Mouse (Mus musculus): Measurements from ENCODE around the gene Zdhhc18. TPM values are rescaled to one million over a fixed set of nuclear protein-coding genes. Genes with fewer than 3 reads are reported as not detected.
"Not testable (repeated sequence)": the region's sequence is repeated elsewhere in the genome, so short reads cannot be mapped to it uniquely, and the experiment has no call there.

The Zdhhc18 gene
- total and polyA plus RNA-seq, 3 experiments, result 4.4 to 11.6 (median 9.6) TPM

- no peaks in the 10 kb centered on the region for H3K27me3 ChIP-seq (ENCODE audit: insufficient read depth, low read length)
- H3K4me1 ChIP-seq (ENCODE audit: insufficient read depth, low read depth, low read length), result peaks cover 33% of the 10 kb centered on the region
- no peak overlapping the region for H3K4me3 ChIP-seq (ENCODE audit: low read depth, low read length)
- ATAC-seq (ENCODE audit: extremely low read depth, insufficient number of reproducible peaks, low FRiP score, poor library complexity, severe bottlenecking) (no peak), DNase-seq (ENCODE audit: low spot score) (no peak)
- no peaks in the 10 kb centered on the region for H3K36me3 ChIP-seq (replicated peaks)
- H3K9me3 ChIP-seq (replicated peaks), result no peaks in the 10 kb centered on the region
- no peak for TF ChIP-seq GATA2 (IDR thresholded peaks at IDR 0.05; ENCODE audit: borderline replicate concordance, low read depth, low read length)
Observed at GRCm38 (mm10) chr4:133652746-133653145, 2.8 kb upstream of the Zdhhc18 start.

- no peak for TF ChIP-seq GATA1 (IDR thresholded peaks at IDR 0.05; ENCODE audit: borderline replicate concordance, low read length)
- Histone ChIP-seq H3K4me3 (ENCODE audit: low read depth, low read length) (no peak overlapping the region), H3K4me1 (ENCODE audit: insufficient read depth, low read depth, low read length) (peaks cover 26% of the 10 kb centered on the region), H3K27me3 (ENCODE audit: insufficient read depth, low read length) (no peaks in the 10 kb centered on the region), H3K9me3 (replicated peaks) (no peaks in the 10 kb centered on the region), H3K36me3 (replicated peaks) (no peaks in the 10 kb centered on the region)
- DNase-seq (ENCODE audit: low spot score) (no peak), ATAC-seq (ENCODE audit: extremely low read depth, insufficient number of reproducible peaks, low FRiP score, poor library complexity, severe bottlenecking) (no peak)
Observed at GRCm38 (mm10) chr4:133651986-133652385, 2.0 kb upstream of the Zdhhc18 start.

GRCm38 (mm10) chr4:133651445-133651844 is 1.5 kb upstream of the Zdhhc18 start:
- Histone ChIP-seq H3K27me3 (ENCODE audit: insufficient read depth, low read length) (no peaks in the 10 kb centered on the region), H3K36me3 (replicated peaks) (no peaks in the 10 kb centered on the region), H3K9me3 (replicated peaks) (no peaks in the 10 kb centered on the region), H3K4me3 (ENCODE audit: low read depth, low read length) (no peak overlapping the region), H3K4me1 (ENCODE audit: insufficient read depth, low read depth, low read length) (peaks cover 21% of the 10 kb centered on the region)
- ATAC-seq (ENCODE audit: extremely low read depth, insufficient number of reproducible peaks, low FRiP score, poor library complexity, severe bottlenecking), result no peak
- no peak for DNase-seq (ENCODE audit: low spot score)
- TF ChIP-seq GATA1 (IDR thresholded peaks at IDR 0.05; ENCODE audit: borderline replicate concordance, low read length), result no peak
- no peak for TF ChIP-seq POLR2AphosphoS5 (IDR thresholded peaks at IDR 0.05; ENCODE audit: insufficient replicate concordance, low read depth, low read length)
- TF ChIP-seq GATA2 (IDR thresholded peaks at IDR 0.05; ENCODE audit: borderline replicate concordance, low read depth, low read length), result no peak
- no peak for TF ChIP-seq CTCF (IDR thresholded peaks at IDR 0.05; ENCODE audit: low read depth, low read length)
- TF ChIP-seq TAL1 (conservative IDR thresholded peaks at IDR 0.05; ENCODE audit: low read depth, low read length), result no peak

GRCm38 (mm10) chr4:133649464-133649863 is 490 bp downstream of the Zdhhc18 start:
- not testable (repeated sequence) for ATAC-seq (ENCODE audit: extremely low read depth, insufficient number of reproducible peaks, low FRiP score, poor library complexity, severe bottlenecking); H3K4me3 ChIP-seq (ENCODE audit: low read depth, low read length); H3K36me3 ChIP-seq (replicated peaks); H3K27me3 ChIP-seq (ENCODE audit: insufficient read depth, low read length); H3K9me3 ChIP-seq (replicated peaks); DNase-seq (ENCODE audit: low spot score)
- H3K4me1 ChIP-seq (ENCODE audit: insufficient read depth, low read depth, low read length), result peaks cover 16% of the 10 kb centered on the region

GRCm38 (mm10) chr4:133645680-133646079 is 4.3 kb downstream of the Zdhhc18 start:
- TF ChIP-seq POLR2AphosphoS5 (IDR thresholded peaks at IDR 0.05; ENCODE audit: insufficient replicate concordance, low read depth, low read length) (no peak), TAL1 (conservative IDR thresholded peaks at IDR 0.05; ENCODE audit: low read depth, low read length) (no peak), GATA2 (IDR thresholded peaks at IDR 0.05; ENCODE audit: borderline replicate concordance, low read depth, low read length) (no peak)
- DNase-seq (ENCODE audit: low spot score), result no peak
- ATAC-seq (ENCODE audit: extremely low read depth, insufficient number of reproducible peaks, low FRiP score, poor library complexity, severe bottlenecking), result no peak
- H3K4me1 ChIP-seq (ENCODE audit: insufficient read depth, low read depth, low read length), result peaks cover 4% of the 10 kb centered on the region
- H3K27me3 ChIP-seq (ENCODE audit: insufficient read depth, low read length), result peaks cover 3% of the 10 kb centered on the region; the same call in 1 of the 2 replicates
- H3K36me3 ChIP-seq (replicated peaks), result no peaks in the 10 kb centered on the region
- no peak overlapping the region for H3K4me3 ChIP-seq (ENCODE audit: low read depth, low read length)
- H3K9me3 ChIP-seq (replicated peaks), result peaks cover 10% of the 10 kb centered on the region

GRCm38 (mm10) chr4:133645195-133645594 is 4.8 kb downstream of the Zdhhc18 start:
- peaks cover 4% of the 10 kb centered on the region for H3K4me1 ChIP-seq (ENCODE audit: insufficient read depth, low read depth, low read length)
- H3K4me3 ChIP-seq (ENCODE audit: low read depth, low read length), result no peak overlapping the region
- TF ChIP-seq TAL1 (conservative IDR thresholded peaks at IDR 0.05; ENCODE audit: low read depth, low read length), result no peak
- no peak for TF ChIP-seq GATA1 (IDR thresholded peaks at IDR 0.05; ENCODE audit: borderline replicate concordance, low read length)
- peaks cover 10% of the 10 kb centered on the region for H3K9me3 ChIP-seq (replicated peaks)
- H3K36me3 ChIP-seq (replicated peaks), result no peaks in the 10 kb centered on the region
- no peak for ATAC-seq (ENCODE audit: extremely low read depth, insufficient number of reproducible peaks, low FRiP score, poor library complexity, severe bottlenecking)
- DNase-seq (ENCODE audit: low spot score), result no peak
- H3K27me3 ChIP-seq (ENCODE audit: insufficient read depth, low read length), result peaks cover 3% of the 10 kb centered on the region; the same call in 1 of the 2 replicates

- H3K4me3 ChIP-seq (ENCODE audit: low read depth, low read length), result no peak overlapping the region
- peaks cover 18% of the 10 kb centered on the region for H3K27me3 ChIP-seq (ENCODE audit: insufficient read depth, low read length)
- DNase-seq (ENCODE audit: low spot score) (no peak), ATAC-seq (ENCODE audit: extremely low read depth, insufficient number of reproducible peaks, low FRiP score, poor library complexity, severe bottlenecking) (no peak)
- TF ChIP-seq POLR2AphosphoS5 (IDR thresholded peaks at IDR 0.05; ENCODE audit: insufficient replicate concordance, low read depth, low read length) (no peak), TAL1 (conservative IDR thresholded peaks at IDR 0.05; ENCODE audit: low read depth, low read length) (no peak)
- H3K4me1 ChIP-seq (ENCODE audit: insufficient read depth, low read depth, low read length), result peaks cover 22% of the 10 kb centered on the region
- H3K9me3 ChIP-seq (replicated peaks), result no peaks in the 10 kb centered on the region
- H3K36me3 ChIP-seq (replicated peaks), result peaks cover 13% of the 10 kb centered on the region
Observed at GRCm38 (mm10) chr4:133634043-133634410, 15.9 kb downstream of the Zdhhc18 start.
